Mouse (Mus musculus) left cerebral cortex, adult 2 months (tissue): ENCODE measurements at regions not wholly inside any gene's neighbourhood (a gene's known extent, or its start where the extent isn't known, plus 50 kb on each side); places are given as distances from the start of the nearest gene placed in this dataset.

Experiments used
- DNase-seq, 2 experiments: peaks; one replicate each; pipeline ENCODE4 v3.0.0; 2021 to 2022; ENCODE audit warnings: low spot score in 2 of 2, mixed read lengths in 1 of 2; ENCODE audit errors: extremely low spot score in 1 of 2
- H3K27ac ChIP-seq: fragments of 200-600 bp; 2 replicates; pipeline ENCODE4 v1.8.1; 2022
- H3K4me3 ChIP-seq: fragments of 200-600 bp; 2 replicates; pipeline ENCODE4 v1.8.1; 2022
- CTCF ChIP-seq: fragments of 200-600 bp; IDR thresholded peaks from 2 replicates; pipeline ENCODE4 v1.8.1; 2022; ENCODE audit warnings: antibody characterized with exemption, mild to moderate bottlenecking, moderate library complexity
- intact Hi-C: fragments of 180-260 bp; cut with DNase I; formaldehyde crosslinking; loops from one replicate; pipeline ENCODE4 v1.15.1; 2025

DNA sequence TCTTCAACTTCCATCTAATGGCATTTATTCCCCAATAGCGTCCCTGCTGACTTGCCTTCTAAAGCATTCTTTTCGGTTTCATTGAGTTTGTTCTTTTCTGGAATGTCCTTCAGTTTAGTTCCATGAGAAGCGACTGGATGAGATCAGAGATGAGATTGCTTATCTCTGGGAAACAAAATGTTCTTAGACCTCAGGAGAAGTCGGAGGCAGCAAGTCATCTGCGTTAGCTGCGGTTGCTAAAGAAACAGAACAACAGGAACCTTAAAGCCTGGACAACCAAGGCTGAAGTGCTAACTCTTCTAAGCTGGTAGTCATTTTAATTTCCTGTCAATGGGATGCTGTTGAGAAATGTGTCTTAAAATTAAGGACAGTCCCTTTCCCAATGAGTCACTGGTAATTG lies 365.3 kb downstream of the Pbx1 start:
- no peak for TF ChIP-seq CTCF
- H3K27ac ChIP-seq: no peak overlapping the region
- no peak overlapping the region for H3K4me3 ChIP-seq
- no peak for DNase-seq
- intact Hi-C loops: no loop called here

DNA sequence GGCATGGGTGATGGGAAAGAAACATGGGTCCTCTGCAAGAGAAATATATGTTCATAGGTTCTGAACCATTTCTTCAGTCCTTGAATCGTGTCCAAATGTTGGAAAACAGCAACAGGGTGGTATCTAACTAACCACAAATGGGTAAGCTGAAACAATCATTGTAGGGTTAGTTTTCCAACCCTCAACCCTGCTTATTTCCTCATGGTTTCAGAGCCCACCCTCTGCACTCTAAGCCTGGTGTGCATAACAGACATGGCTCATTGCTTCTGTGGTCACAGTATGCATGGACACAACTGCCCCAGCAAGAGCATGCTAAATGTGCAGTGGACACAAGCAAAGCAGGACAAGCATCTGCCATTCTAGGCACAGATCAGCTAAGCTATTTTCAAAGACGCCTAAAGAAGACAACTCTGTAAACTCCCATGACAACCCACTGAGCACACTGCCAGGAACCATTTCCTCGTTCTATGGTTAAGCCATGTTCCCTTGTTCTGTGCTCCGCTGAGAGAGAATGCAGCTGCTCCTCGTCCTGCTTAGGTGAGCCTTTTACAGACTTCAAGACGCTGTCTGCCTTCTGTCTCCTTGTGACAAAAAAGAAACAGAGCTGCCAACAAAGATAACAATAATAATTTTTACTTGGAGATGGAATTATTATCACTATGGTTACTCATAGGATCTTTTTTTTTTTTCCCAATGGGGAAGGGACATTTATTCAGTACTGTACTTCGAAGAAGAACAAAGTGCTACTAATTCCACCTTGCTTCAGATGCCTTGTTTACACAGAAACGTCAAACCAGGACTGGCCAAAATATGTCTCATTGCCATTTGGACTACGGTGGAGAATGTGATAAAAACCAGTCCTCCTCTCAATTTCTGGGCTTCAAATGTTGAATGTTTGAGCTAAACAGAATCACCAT lies 363.8 kb downstream of the Pbx1 start:
- TF ChIP-seq CTCF: no peak
- no peak for DNase-seq

DNA sequence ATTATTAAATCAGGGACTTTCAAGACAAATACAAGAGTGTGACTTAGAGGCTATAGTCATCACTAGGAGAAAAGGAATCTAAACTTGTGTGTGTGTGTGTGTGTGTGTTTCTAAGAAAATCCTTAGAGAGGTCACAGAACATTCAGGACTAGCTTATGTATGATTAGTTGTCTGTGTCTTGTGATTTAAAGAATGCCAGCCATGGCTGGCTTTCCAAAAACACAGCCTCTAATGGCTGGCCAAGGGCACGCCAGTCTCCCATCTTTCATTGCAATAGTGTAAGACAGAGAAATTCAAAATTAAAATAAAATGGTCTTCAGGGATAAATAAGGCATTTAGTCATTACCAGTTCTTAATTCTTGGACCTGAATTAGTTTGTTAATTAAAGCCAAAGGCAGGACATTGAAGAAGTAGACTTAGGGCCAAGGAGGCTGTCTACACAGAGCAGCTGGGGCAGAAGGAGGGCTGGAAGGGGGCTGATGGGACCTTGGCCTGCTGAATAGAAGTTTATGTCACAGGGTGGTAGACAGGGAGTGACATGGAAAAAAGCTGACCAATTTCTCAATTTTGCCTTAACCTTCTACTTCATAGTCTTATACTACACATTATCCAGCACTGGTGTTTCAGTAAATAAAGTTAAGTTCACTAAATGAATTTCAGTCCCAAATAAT lies 363.0 kb downstream of the Pbx1 start:
- no peak for DNase-seq
- no peak overlapping the region for H3K27ac ChIP-seq
- intact Hi-C loops: no loop called here
- no peak overlapping the region for H3K4me3 ChIP-seq
- no peak for TF ChIP-seq CTCF

More for the DNA sequence above, 363.8 kb downstream of the Pbx1 start:
- Histone ChIP-seq H3K4me3 (no peak overlapping the region), H3K27ac (no peak overlapping the region)
- intact Hi-C loops: no loop called here
